Mouse (Mus musculus) forebrain, embryonic 16.5 days (tissue): ENCODE results near the gene Mast4. TPM values are rescaled to one million over a fixed set of nuclear protein-coding genes. Genes with fewer than 3 reads are reported as not detected.
"Not testable (repeated sequence)": the region's sequence is repeated elsewhere in the genome, so short reads cannot be mapped to it uniquely, and the experiment has no call there.

Experiments used
- ATAC-seq: fragments of 200-750 bp; cut with Nextera tagmentation; 2 replicates; pipeline ENCODE4 v1.8.0; 2017; ENCODE audit warnings: mild to moderate bottlenecking, moderate library complexity
- H3K27ac ChIP-seq: fragments of 300-500 bp; sonication (generic); 2 replicates; pipeline ENCODE4 v1.5.1; 2014; ENCODE audit warnings: low read length, control low read depth
- H3K27me3 ChIP-seq: fragments of 300-500 bp; sonication (generic); replicated peaks from 2 replicates; pipeline ENCODE4 v1.6.1; 2014; ENCODE audit warnings: low read length; ENCODE audit not compliant: control insufficient read depth, insufficient read depth
- H3K36me3 ChIP-seq: fragments of 300-500 bp; sonication (generic); 2 replicates; pipeline ENCODE4 v1.6.1; 2014; ENCODE audit not compliant: control insufficient read depth, insufficient read depth
- H3K4me1 ChIP-seq: fragments of 300-500 bp; sonication (generic); replicated peaks from 2 replicates; pipeline ENCODE4 v1.6.1; 2014; ENCODE audit warnings: low read length; ENCODE audit not compliant: control insufficient read depth, insufficient read depth
- H3K4me2 ChIP-seq: fragments of 300-500 bp; sonication (generic); 2 replicates; pipeline ENCODE4 v1.6.1; 2014; ENCODE audit warnings: mild to moderate bottlenecking, low read length, control low read depth
- H3K4me3 ChIP-seq: fragments of 300-500 bp; sonication (generic); replicated peaks from 2 replicates; pipeline ENCODE4 v1.5.1; 2014; ENCODE audit warnings: mild to moderate bottlenecking, low read length, control low read depth
- H3K9ac ChIP-seq: fragments of 300-500 bp; sonication (generic); replicated peaks from 2 replicates; pipeline ENCODE4 v1.6.1; 2014; ENCODE audit warnings: low read depth, low read length, control low read depth
- H3K9me3 ChIP-seq: fragments of 300-500 bp; sonication (generic); 2 replicates; pipeline ENCODE4 v1.6.1; 2016; ENCODE audit warnings: low read length; ENCODE audit not compliant: control insufficient read depth
- WGBS: fragments of 180-500 bp; shearing (Covaris S2); extraction: QIAGEN DNeasy Blood & Tissue Kit; methylation state at CpG from one replicate; pipeline ENCODE4 v1.1.7; 2014; 5-methylcytosine and 5-hydroxymethylcytosine counted together
- polyA plus RNA-seq: library from polyadenylated mRNA; unstranded; fragments of >200 nt; fragmentation: Nextera tagmentation; extraction: Ambion mirVana; gene quantifications from 2 replicates; pipeline ENCODE4 v1.2.1, GENCODE M21; 2015

Mast4 gene
- polyA plus RNA-seq, 1 experiment from 2014 or later, result 15.7 TPM

DNA sequence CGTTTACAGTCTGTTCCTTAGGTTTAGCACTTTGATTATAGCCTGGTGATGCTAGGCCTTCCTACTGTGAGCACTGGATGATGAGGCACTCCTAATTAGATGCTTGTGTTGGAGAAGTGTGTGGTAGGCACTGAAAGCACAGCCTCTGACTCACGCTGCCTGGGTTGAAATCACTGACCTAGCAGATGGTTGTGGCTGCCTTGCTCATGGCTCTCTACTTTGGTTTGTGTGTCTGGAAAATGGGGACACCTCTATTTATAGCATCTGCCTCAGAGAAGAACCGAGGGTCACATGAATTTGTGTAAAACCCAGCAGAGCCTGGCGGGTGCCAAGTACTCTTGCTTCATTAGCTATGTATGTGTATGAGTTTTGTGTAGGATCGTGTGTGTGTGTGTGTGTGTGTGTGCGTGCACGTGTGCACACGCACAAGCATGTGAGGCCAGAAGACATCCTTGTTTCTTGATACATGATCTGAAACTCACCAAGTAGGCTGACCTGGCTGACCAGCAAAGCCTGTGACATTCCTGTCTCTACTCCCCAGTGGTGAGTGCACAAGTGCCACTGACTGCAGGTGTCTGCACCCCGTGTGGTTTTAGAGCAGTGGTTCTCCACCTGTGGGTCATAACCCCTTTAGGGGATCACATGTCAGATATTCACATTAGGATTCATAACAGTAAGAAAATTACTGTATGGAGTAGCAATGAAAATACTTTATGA, 588.5 kb downstream of the Mast4 start:
- H3K36me3 ChIP-seq, result no peaks in the 10 kb centered on the region
- H3K4me3 ChIP-seq, result no peak overlapping the region
- no peak overlapping the region for H3K27ac ChIP-seq
- H3K9me3 ChIP-seq, result no peaks in the 10 kb centered on the region
- H3K9ac ChIP-seq, result no peak overlapping the region
- 85% methylated on average over 9 of the region's 9 CpGs for WGBS
- no peaks in the 10 kb centered on the region; the same call in 1 of the 2 replicates for H3K4me1 ChIP-seq
- H3K4me2 ChIP-seq, result no peak overlapping the region
- H3K27me3 ChIP-seq, result no peaks in the 10 kb centered on the region
- 0 out of 2 replicates have a peak, but pooled peaks have one; percentile 21 for ATAC-seq

DNA sequence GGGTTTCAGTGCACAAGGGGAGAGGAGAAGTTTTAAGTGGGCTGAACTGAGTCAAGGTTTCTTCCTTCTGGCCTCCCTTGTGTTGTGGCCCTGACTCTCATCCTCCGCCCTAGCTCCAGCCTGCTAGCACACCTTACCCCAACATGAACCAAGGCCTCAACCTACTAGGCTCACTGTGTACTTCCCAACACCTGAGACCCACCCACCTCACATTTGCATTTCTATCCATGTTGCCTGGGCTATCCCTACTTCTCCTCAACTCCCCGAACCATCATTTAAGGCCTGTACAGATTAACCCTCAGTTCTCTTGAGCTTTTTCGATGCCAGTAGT, 589.1 kb downstream of the Mast4 start:
- Histone ChIP-seq H3K4me1 (no peaks in the 10 kb centered on the region; the same call in 1 of the 2 replicates), H3K27me3 (no peaks in the 10 kb centered on the region), H3K4me3 (no peak overlapping the region), H3K27ac (no peak overlapping the region), H3K36me3 (no peaks in the 10 kb centered on the region), H3K9me3 (no peaks in the 10 kb centered on the region), H3K4me2 (no peak overlapping the region), H3K9ac (no peak overlapping the region)
- peak; percentile 34; the same call in 1 of the 2 replicates for ATAC-seq
- WGBS, result 96% methylated on average over 3 of the region's 3 CpGs

GRCm38 (mm10) chr13:102744481-102745269, 589.6 kb downstream of the Mast4 start:
- Histone ChIP-seq H3K27ac (no peak overlapping the region), H3K4me1 (no peaks in the 10 kb centered on the region; the same call in 1 of the 2 replicates), H3K27me3 (no peaks in the 10 kb centered on the region), H3K36me3 (no peaks in the 10 kb centered on the region), H3K9me3 (no peaks in the 10 kb centered on the region), H3K4me3 (no peak overlapping the region), H3K4me2 (no peak overlapping the region), H3K9ac (no peak overlapping the region)
- 66% methylated on average over 9 of the region's 9 CpGs for WGBS
- ATAC-seq, result peak; percentile 16; the same call in 1 of the 2 replicates

- ATAC-seq, result no peak
- WGBS, result 95% methylated on average over 13 of the region's 13 CpGs
- no peak overlapping the region for H3K9ac ChIP-seq
- no peak overlapping the region for H3K27ac ChIP-seq
- no peaks in the 10 kb centered on the region for H3K4me1 ChIP-seq
- H3K27me3 ChIP-seq, result no peaks in the 10 kb centered on the region
- no peaks in the 10 kb centered on the region for H3K36me3 ChIP-seq
- H3K4me3 ChIP-seq, result no peak overlapping the region
- H3K9me3 ChIP-seq, result no peaks in the 10 kb centered on the region
- no peak overlapping the region for H3K4me2 ChIP-seq
Observed at GRCm38 (mm10) chr13:102739720-102740535, 594.4 kb downstream of the Mast4 start.

GRCm38 (mm10) chr13:102737811-102738210, 596.5 kb downstream of the Mast4 start:
- Histone ChIP-seq H3K4me2 (no peak overlapping the region), H3K4me1 (no peaks in the 10 kb centered on the region), H3K9ac (no peak overlapping the region), H3K27me3 (no peaks in the 10 kb centered on the region), H3K36me3 (no peaks in the 10 kb centered on the region), H3K9me3 (no peaks in the 10 kb centered on the region), H3K4me3 (no peak overlapping the region), H3K27ac (no peak overlapping the region)
- ATAC-seq, result no peak
- WGBS, result 94% methylated on average over 7 of the region's 7 CpGs

GRCm38 (mm10) chr13:102733063-102733462, 601.2 kb downstream of the Mast4 start:
- Histone ChIP-seq H3K4me1 (no peaks in the 10 kb centered on the region), H3K27me3 (no peaks in the 10 kb centered on the region), H3K4me2 (no peak overlapping the region), H3K36me3 (no peaks in the 10 kb centered on the region), H3K9ac (no peak overlapping the region), H3K9me3 (no peaks in the 10 kb centered on the region), H3K4me3 (no peak overlapping the region), H3K27ac (no peak overlapping the region)
- no peak for ATAC-seq
- 58% methylated on average over 2 of the region's 2 CpGs for WGBS

GRCm38 (mm10) chr13:102728951-102729350, 605.3 kb downstream of the Mast4 start:
- H3K27me3 ChIP-seq, H3K4me3 ChIP-seq, ATAC-seq, H3K27ac ChIP-seq, H3K9ac ChIP-seq, H3K4me2 ChIP-seq, H3K36me3 ChIP-seq, H3K4me1 ChIP-seq, H3K9me3 ChIP-seq: not testable (repeated sequence)
- 60% methylated on average over 7 of the region's 7 CpGs for WGBS

DNA sequence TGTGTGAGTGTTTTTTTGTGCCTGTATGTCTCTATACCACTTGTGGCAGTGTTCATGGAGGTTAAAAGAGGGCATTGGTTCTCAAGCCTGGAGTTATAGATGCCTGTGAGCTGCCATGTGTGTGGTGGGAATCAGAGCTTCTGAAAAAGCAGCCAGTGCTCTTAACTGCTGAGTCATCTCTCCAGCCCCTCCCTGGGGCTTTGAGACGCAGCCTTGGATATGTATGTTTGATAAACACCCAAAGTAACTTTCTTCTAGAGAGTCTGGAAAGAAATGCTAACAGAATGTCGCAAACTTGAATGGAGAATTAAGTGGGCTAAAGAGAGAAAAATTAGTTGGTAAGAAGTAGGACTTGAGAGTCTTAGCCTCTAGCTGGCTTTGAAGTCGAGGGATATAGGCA, 606.3 kb downstream of the Mast4 start:
- 84% methylated on average over 3 of the region's 3 CpGs for WGBS
- Histone ChIP-seq H3K9ac (no peak overlapping the region), H3K4me1 (no peaks in the 10 kb centered on the region), H3K9me3 (no peaks in the 10 kb centered on the region), H3K27ac (no peak overlapping the region), H3K4me3 (no peak overlapping the region), H3K36me3 (no peaks in the 10 kb centered on the region), H3K27me3 (no peaks in the 10 kb centered on the region), H3K4me2 (no peak overlapping the region)
- ATAC-seq, result no peak

DNA sequence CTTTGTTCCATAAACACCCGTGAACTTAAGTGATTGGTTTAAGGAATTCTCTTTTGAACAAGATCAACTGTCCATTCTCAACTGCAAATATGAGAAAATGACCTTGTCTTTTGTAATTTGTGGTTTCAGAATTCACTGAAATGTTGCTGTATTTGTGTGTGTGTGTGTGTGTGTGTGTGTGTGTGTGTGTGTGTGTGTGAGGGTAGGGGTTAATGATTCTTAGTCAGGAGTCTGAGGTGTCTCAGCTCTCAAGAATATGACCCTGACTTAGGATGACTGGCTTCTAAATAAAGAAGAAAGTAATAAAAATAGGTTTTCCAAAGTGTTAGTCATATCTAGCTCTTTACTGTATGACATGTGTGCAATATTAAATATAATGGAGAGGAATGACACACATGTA, 607.4 kb downstream of the Mast4 start:
- no peak for ATAC-seq
- H3K4me1 ChIP-seq, result no peaks in the 10 kb centered on the region
- no peaks in the 10 kb centered on the region for H3K27me3 ChIP-seq
- no peak overlapping the region for H3K4me2 ChIP-seq
- no peak overlapping the region for H3K9ac ChIP-seq
- WGBS, result 48% methylated on average over 1 of the region's 1 CpGs
- H3K27ac ChIP-seq, result no peak overlapping the region
- no peaks in the 10 kb centered on the region for H3K36me3 ChIP-seq
- no peak overlapping the region for H3K4me3 ChIP-seq
- H3K9me3 ChIP-seq, result no peaks in the 10 kb centered on the region
